Comparison of ENCODE assay signal across 9 mouse cellular contexts in genomic region chr6:115692963-115693730, GRCm38 (mm10). TPM values are rescaled to one million over a fixed set of nuclear protein-coding genes. Genes with fewer than 3 reads are reported as not detected.
DNase-seq lines count a peak whose midpoint lies in the region; ATAC-seq and TF ChIP-seq lines count a peak whose summit lies in the region.
"Had no signal": no experiment of that assay in that cellular context is flagged by ENCODE, and none has a peak within 500 bp of the region (broad histone marks: within the 10 kb centered on the region; RNA-seq: fewer than 3 reads in every experiment).

No protein-coding gene starts in this region.

- TF ChIP-seq CTCF in E14TG2a.4 (conservative IDR thresholded peaks at IDR 0.05; ENCODE audit: low read length): peak; percentile 88
- peak; percentile 52 for TF ChIP-seq CTCF in midbrain, postnatal 0 days (IDR thresholded peaks at IDR 0.05)

- no peak overlapping the region for H3K4me3 ChIP-seq in kidney, embryonic 15.5 days (replicated peaks)
- H3K4me3 ChIP-seq in E14TG2a.4 (replicated peaks; ENCODE audit: low read length): no peak overlapping the region
- H3K4me3 ChIP-seq in midbrain, postnatal 0 days (ENCODE audit: low read depth, low read length): no peak overlapping the region
- no peak overlapping the region for H3K4me3 ChIP-seq in forebrain, embryonic 10.5 days

- no peaks in the 10 kb centered on the region for H3K9me3 ChIP-seq in kidney, embryonic 15.5 days (replicated peaks)
- no peaks in the 10 kb centered on the region for H3K9me3 ChIP-seq in E14TG2a.4 (ENCODE audit: low read length)
- no peaks in the 10 kb centered on the region for H3K9me3 ChIP-seq in midbrain, postnatal 0 days (ENCODE audit: low read length)
- no peaks in the 10 kb centered on the region for H3K9me3 ChIP-seq in forebrain, embryonic 10.5 days

- DNase-seq in kidney, adult 9 months: no peak
- peak; percentile 88 for DNase-seq in ZHBTc4 (ENCODE audit: low read depth, low spot score)
- no peak for DNase-seq in midbrain, postnatal 0 days (ENCODE audit: low spot score)
- no peak for DNase-seq in left cerebral cortex, postnatal 36 days (ENCODE audit: low spot score in 2 of 2)
- DNase-seq in layer of hippocampus, adult 8-10 months (ENCODE audit: low spot score in 2 of 2): no peak
- DNase-seq in forebrain, embryonic 10.5 days (ENCODE audit: extremely low spot score, low spot score): no peak
- DNase-seq: cerebellum, adult 2 months had no signal

- H3K9ac ChIP-seq in kidney, embryonic 15.5 days: no peak overlapping the region
- no peak overlapping the region for H3K9ac ChIP-seq in midbrain, postnatal 0 days (replicated peaks; ENCODE audit: low read length, poor library complexity, severe bottlenecking)

- H3K4me1 ChIP-seq in kidney, embryonic 15.5 days: peaks cover 4% of the 10 kb centered on the region; the same call in 1 of the 2 replicates
- peaks cover 55% of the 10 kb centered on the region for H3K4me1 ChIP-seq in E14TG2a.4 (replicated peaks; ENCODE audit: low read depth, low read length)
- H3K4me1 ChIP-seq in midbrain, postnatal 0 days (ENCODE audit: insufficient read depth, low read length): 0 out of 2 replicates have a peak, but pooled peaks cover 6% of the 10 kb centered on the region
- H3K4me1 ChIP-seq in forebrain, embryonic 10.5 days: peaks cover 12% of the 10 kb centered on the region

- no peak for ATAC-seq in kidney, embryonic 15.5 days (replicated peaks; ENCODE audit: low FRiP score)
- no peak for ATAC-seq in midbrain, postnatal 0 days (ENCODE audit: low FRiP score)

- H3K4me2 ChIP-seq in kidney, embryonic 15.5 days: no peak overlapping the region
- H3K4me2 ChIP-seq in midbrain, postnatal 0 days (ENCODE audit: low read depth, low read length, poor library complexity, severe bottlenecking): no peak overlapping the region

- intact Hi-C loops in left cerebral cortex, postnatal 36 days (cut with DNase I): no loop called here

- WGBS in kidney, embryonic 15.5 days: 67% methylated on average over 5 of the region's 5 CpGs
- WGBS in midbrain, postnatal 0 days: 67% methylated on average over 5 of the region's 5 CpGs
- WGBS in forebrain, embryonic 10.5 days: 65% methylated on average over 5 of the region's 5 CpGs

- no peaks in the 10 kb centered on the region for H3K36me3 ChIP-seq in kidney, embryonic 15.5 days
- no peaks in the 10 kb centered on the region for H3K36me3 ChIP-seq in E14TG2a.4 (ENCODE audit: insufficient read depth, low read length)
- no peaks in the 10 kb centered on the region for H3K36me3 ChIP-seq in midbrain, postnatal 0 days (ENCODE audit: insufficient read depth, low read length)
- H3K36me3 ChIP-seq in forebrain, embryonic 10.5 days (replicated peaks): no peaks in the 10 kb centered on the region

- no peaks in the 10 kb centered on the region for H3K27me3 ChIP-seq in kidney, embryonic 15.5 days
- H3K27me3 ChIP-seq in E14TG2a.4 (ENCODE audit: insufficient read depth, low read length): 0 out of 2 replicates have a peak, but pooled peaks cover 5% of the 10 kb centered on the region
- no peaks in the 10 kb centered on the region for H3K27me3 ChIP-seq in midbrain, postnatal 0 days (ENCODE audit: insufficient read depth, low read length)
- no peaks in the 10 kb centered on the region for H3K27me3 ChIP-seq in forebrain, embryonic 10.5 days (ENCODE audit: poor library complexity, severe bottlenecking)

- peak overlapping the region; percentile 60 for H3K27ac ChIP-seq in kidney, embryonic 15.5 days
- H3K27ac ChIP-seq in midbrain, postnatal 0 days (ENCODE audit: low read depth, low read length): no peak overlapping the region
- no peak overlapping the region for H3K27ac ChIP-seq in forebrain, embryonic 10.5 days

RNA-seq across cellular contexts. Expression of gene Raf1, which starts 16.7 kb away (rescaled TPM):
- polyA plus RNA-seq in kidney, embryonic 15.5 days (2015; fragmentation: Nextera tagmentation; extraction: Ambion mirVana): 87.0 and 94.9 TPM in 2 replicates
- total RNA-seq in midbrain, postnatal 0 days (2014; rRNA removed): 195 and 196 TPM in 2 replicates
- polyA plus RNA-seq in midbrain, postnatal 0 days (2015; fragmentation: Nextera tagmentation; extraction: Ambion mirVana): 88.2 and 89.1 TPM in 2 replicates
- 10 to 100 TPM; 90.3 to 90.7 TPM for total RNA-seq in left cerebral cortex, postnatal 36 days (2021)
- 100 to 1,000 TPM in 1 of 4 experiments, 10 to 100 TPM in 3; 78.9 to 102 (median 84.5) TPM for total RNA-seq in layer of hippocampus, adult 8-10 months (2022)
- 119 and 121 TPM in 2 replicates for polyA plus RNA-seq in forebrain, embryonic 10.5 days (2016; fragmentation: Nextera tagmentation; extraction: Ambion mirVana)
